Mouse (Mus musculus): ENCODE results near the gene Ubr4. TPM values are rescaled to one million over a fixed set of nuclear protein-coding genes. Genes with fewer than 3 reads are reported as not detected.

Gene Ubr4
- polyA plus RNA-seq, 2 experiments = 86.6 to 159 TPM

- no peaks in the 10 kb centered on the region for H3K27me3 ChIP-seq (ENCODE audit: control insufficient read depth, insufficient read depth, low read length)
- H3K36me3 ChIP-seq (ENCODE audit: control insufficient read depth, insufficient read depth, low read length) = peaks cover 98% of the 10 kb centered on the region
- TF ChIP-seq POLR2A (IDR thresholded peaks at IDR 0.05; ENCODE audit: borderline replicate concordance, extremely low read depth, insufficient read depth, insufficient read length) = no peak
- no peaks in the 10 kb centered on the region for H3K9me3 ChIP-seq (ENCODE audit: control insufficient read depth, low read length)
- WGBS = 89% methylated on average over 15 of the region's 15 CpGs
- H3K4me1 ChIP-seq (ENCODE audit: control insufficient read depth, insufficient read depth, low read length) = no peaks in the 10 kb centered on the region
- DNase-seq (ENCODE audit: low spot score) (no peak), ATAC-seq (ENCODE audit: low FRiP score, low read depth) (no peak)
- no peak overlapping the region for H3K27ac ChIP-seq (replicated peaks; ENCODE audit: low read depth, low read length)
- H3K4me2 ChIP-seq (replicated peaks; ENCODE audit: low read depth, low read length, severe bottlenecking) = no peak overlapping the region
- H3K4me3 ChIP-seq (replicated peaks; ENCODE audit: low read length) = no peak overlapping the region
- H3K9ac ChIP-seq (ENCODE audit: low read depth, low read length, severe bottlenecking) = no peak overlapping the region
Measured at GRCm38 (mm10) chr4:139442391-139443355, 90.3 kb downstream of the Ubr4 start.

- H3K4me2 ChIP-seq (replicated peaks; ENCODE audit: low read depth, low read length, severe bottlenecking) = no peak overlapping the region
- H3K9me3 ChIP-seq (ENCODE audit: control insufficient read depth, low read length) = no peaks in the 10 kb centered on the region
- peaks cover 98% of the 10 kb centered on the region for H3K36me3 ChIP-seq (ENCODE audit: control insufficient read depth, insufficient read depth, low read length)
- WGBS = 95% methylated on average over 10 of the region's 10 CpGs
- no peaks in the 10 kb centered on the region for H3K4me1 ChIP-seq (ENCODE audit: control insufficient read depth, insufficient read depth, low read length)
- ATAC-seq (ENCODE audit: low FRiP score, low read depth) = no peak
- TF ChIP-seq POLR2A (IDR thresholded peaks at IDR 0.05; ENCODE audit: borderline replicate concordance, extremely low read depth, insufficient read depth, insufficient read length) = no peak
- no peak overlapping the region for H3K27ac ChIP-seq (replicated peaks; ENCODE audit: low read depth, low read length)
- no peak overlapping the region for H3K9ac ChIP-seq (ENCODE audit: low read depth, low read length, severe bottlenecking)
- DNase-seq (ENCODE audit: low spot score) = no peak
- H3K4me3 ChIP-seq (replicated peaks; ENCODE audit: low read length) = no peak overlapping the region
- H3K27me3 ChIP-seq (ENCODE audit: control insufficient read depth, insufficient read depth, low read length) = no peaks in the 10 kb centered on the region
Measured at GRCm38 (mm10) chr4:139444315-139444714, 91.9 kb downstream of the Ubr4 start.

- no peaks in the 10 kb centered on the region for H3K27me3 ChIP-seq (ENCODE audit: control insufficient read depth, insufficient read depth, low read length)
- DNase-seq (ENCODE audit: low spot score) = no peak
- no peaks in the 10 kb centered on the region for H3K9me3 ChIP-seq (ENCODE audit: control insufficient read depth, low read length)
- TF ChIP-seq POLR2A (IDR thresholded peaks at IDR 0.05; ENCODE audit: borderline replicate concordance, extremely low read depth, insufficient read depth, insufficient read length) = no peak
- peaks cover 98% of the 10 kb centered on the region for H3K36me3 ChIP-seq (ENCODE audit: control insufficient read depth, insufficient read depth, low read length)
- no peak overlapping the region for H3K4me3 ChIP-seq (replicated peaks; ENCODE audit: low read length)
- no peaks in the 10 kb centered on the region for H3K4me1 ChIP-seq (ENCODE audit: control insufficient read depth, insufficient read depth, low read length)
- WGBS = 92% methylated on average over 2 of the region's 2 CpGs
- no peak overlapping the region for H3K27ac ChIP-seq (replicated peaks; ENCODE audit: low read depth, low read length)
- H3K4me2 ChIP-seq (replicated peaks; ENCODE audit: low read depth, low read length, severe bottlenecking) = no peak overlapping the region
- no peak overlapping the region for H3K9ac ChIP-seq (ENCODE audit: low read depth, low read length, severe bottlenecking)
- no peak for ATAC-seq (ENCODE audit: low FRiP score, low read depth)
Measured at GRCm38 (mm10) chr4:139446176-139446575, 93.8 kb downstream of the Ubr4 start.

GRCm38 (mm10) chr4:139446731-139447675 is 94.6 kb downstream of the Ubr4 start:
- DNase-seq (ENCODE audit: low spot score) (no peak), ATAC-seq (ENCODE audit: low FRiP score, low read depth) (no peak)
- no peaks in the 10 kb centered on the region for H3K9me3 ChIP-seq (ENCODE audit: control insufficient read depth, low read length)
- no peak overlapping the region for H3K27ac ChIP-seq (replicated peaks; ENCODE audit: low read depth, low read length)
- H3K36me3 ChIP-seq (ENCODE audit: control insufficient read depth, insufficient read depth, low read length) = peaks cover 98% of the 10 kb centered on the region
- H3K4me2 ChIP-seq (replicated peaks; ENCODE audit: low read depth, low read length, severe bottlenecking) = no peak overlapping the region
- TF ChIP-seq POLR2A (IDR thresholded peaks at IDR 0.05; ENCODE audit: borderline replicate concordance, extremely low read depth, insufficient read depth, insufficient read length) = no peak
- no peaks in the 10 kb centered on the region for H3K27me3 ChIP-seq (ENCODE audit: control insufficient read depth, insufficient read depth, low read length)
- H3K4me1 ChIP-seq (ENCODE audit: control insufficient read depth, insufficient read depth, low read length) = no peaks in the 10 kb centered on the region
- 87% methylated on average over 11 of the region's 11 CpGs for WGBS
- no peak overlapping the region for H3K4me3 ChIP-seq (replicated peaks; ENCODE audit: low read length)
- no peak overlapping the region for H3K9ac ChIP-seq (ENCODE audit: low read depth, low read length, severe bottlenecking)

Measured in limb, embryonic 14.5 days (tissue).